Mouse (Mus musculus): ENCODE data around the gene B3gnt6. TPM values are rescaled to one million over a fixed set of nuclear protein-coding genes. Genes with fewer than 3 reads are reported as not detected.
A peak's percentile ranks its signal among the peaks of the same experiment; 100 is the strongest.

The B3gnt6 gene
- polyA plus RNA-seq, 1 experiment from 2014 or later, result not detected

DNA sequence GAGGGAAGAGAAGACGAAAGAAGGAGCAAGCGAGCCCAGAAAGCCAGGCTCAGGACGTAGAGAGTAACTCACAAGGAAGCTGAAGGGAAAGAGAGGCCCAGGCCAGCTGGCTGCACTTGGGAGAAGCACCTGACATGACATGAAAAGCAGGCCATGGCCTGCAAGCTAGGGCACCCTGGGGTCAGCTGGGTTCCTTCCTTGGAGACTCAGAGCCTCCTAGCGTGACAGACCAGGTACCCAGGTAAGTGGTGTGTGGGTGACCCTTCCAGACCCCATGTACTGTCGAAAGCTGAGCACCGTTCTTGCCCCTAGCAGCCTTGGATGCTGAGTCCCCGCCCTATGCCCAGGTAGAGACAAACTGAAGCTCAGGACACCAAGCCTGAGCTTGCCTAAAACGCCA, 26.6 kb downstream of the B3gnt6 start:
- H3K4me1 ChIP-seq (ENCODE audit: control insufficient read depth, insufficient read depth, low read length), result peaks cover 3% of the 10 kb centered on the region
- 82% methylated on average over 8 of the region's 8 CpGs for whole genome bisulfite sequencing
- H3K9me3 ChIP-seq (ENCODE audit: control insufficient read depth, low read length), result no peaks in the 10 kb centered on the region
- no peak for ATAC-seq (ENCODE audit: low FRiP score)
- DNase-seq (ENCODE audit: low spot score, missing footprints), result peak; percentile 57
- no peaks in the 10 kb centered on the region for H3K27me3 ChIP-seq (ENCODE audit: control insufficient read depth, insufficient read depth, low read length)
- no peak overlapping the region for H3K4me3 ChIP-seq (ENCODE audit: low read depth, low read length)
- H3K9ac ChIP-seq (ENCODE audit: low read length), result no peak overlapping the region
- no peaks in the 10 kb centered on the region for H3K36me3 ChIP-seq (ENCODE audit: control insufficient read depth, insufficient read depth, low read length)
- H3K27ac ChIP-seq (ENCODE audit: low read depth, low read length), result no peak overlapping the region
- no peak overlapping the region for H3K4me2 ChIP-seq

DNA sequence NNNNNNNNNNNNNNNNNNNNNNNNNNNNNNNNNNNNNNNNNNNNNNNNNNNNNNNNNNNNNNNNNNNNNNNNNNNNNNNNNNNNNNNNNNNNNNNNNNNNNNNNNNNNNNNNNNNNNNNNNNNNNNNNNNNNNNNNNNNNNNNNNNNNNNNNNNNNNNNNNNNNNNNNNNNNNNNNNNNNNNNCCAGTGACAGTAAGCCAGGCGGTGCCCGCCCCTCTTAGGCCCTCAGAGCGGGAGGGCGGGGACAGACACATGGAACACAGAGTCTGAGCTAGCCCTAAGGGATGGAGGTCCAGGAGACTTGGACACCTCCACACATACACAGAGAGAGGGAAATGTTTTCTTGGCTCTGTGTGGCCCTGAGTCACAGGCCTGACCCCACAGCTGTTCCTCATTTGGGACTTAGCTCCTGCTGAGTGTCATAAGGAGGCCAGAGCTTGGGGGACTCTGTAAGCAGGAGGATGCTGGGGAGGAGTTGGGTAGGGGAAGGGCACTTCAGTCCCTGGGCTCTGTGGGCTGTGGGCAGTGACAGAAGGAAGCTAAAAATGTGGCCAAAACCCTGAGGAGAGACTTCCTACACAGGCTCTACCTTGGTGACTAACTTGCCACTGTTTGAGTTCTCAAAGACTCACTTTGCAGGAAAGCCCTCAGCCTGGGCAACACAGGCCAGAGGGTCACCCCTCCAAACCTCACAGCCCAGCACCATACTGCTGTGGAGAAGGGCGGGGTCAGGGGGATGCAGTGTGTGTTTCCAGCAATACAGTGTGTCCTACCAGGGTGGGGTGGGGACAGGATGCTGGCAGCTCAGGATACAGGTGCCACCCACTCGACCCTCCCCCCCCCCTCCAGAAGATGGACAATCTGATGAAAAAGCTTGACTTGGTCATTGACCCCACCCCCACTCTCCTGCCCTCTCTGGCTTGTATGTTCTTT, 27.9 kb downstream of the B3gnt6 start:
- H3K27ac ChIP-seq (ENCODE audit: low read depth, low read length), result no peak overlapping the region
- H3K9ac ChIP-seq (ENCODE audit: low read length), result no peak overlapping the region
- ATAC-seq (ENCODE audit: low FRiP score), result 0 out of 2 replicates have a peak, but pooled peaks have one; percentile 38
- no peak overlapping the region for H3K4me3 ChIP-seq (ENCODE audit: low read depth, low read length)
- no peaks in the 10 kb centered on the region for H3K36me3 ChIP-seq (ENCODE audit: control insufficient read depth, insufficient read depth, low read length)
- no peaks in the 10 kb centered on the region for H3K9me3 ChIP-seq (ENCODE audit: control insufficient read depth, low read length)
- DNase-seq (ENCODE audit: low spot score, missing footprints), result peak; percentile 83
- no peak overlapping the region for H3K4me2 ChIP-seq
- 54% methylated on average over 6 of the region's 6 CpGs for WGBS
- H3K4me1 ChIP-seq (ENCODE audit: control insufficient read depth, insufficient read depth, low read length), result peaks cover 3% of the 10 kb centered on the region; the same call in 1 of the 2 replicates
- no peaks in the 10 kb centered on the region for H3K27me3 ChIP-seq (ENCODE audit: control insufficient read depth, insufficient read depth, low read length)

DNA sequence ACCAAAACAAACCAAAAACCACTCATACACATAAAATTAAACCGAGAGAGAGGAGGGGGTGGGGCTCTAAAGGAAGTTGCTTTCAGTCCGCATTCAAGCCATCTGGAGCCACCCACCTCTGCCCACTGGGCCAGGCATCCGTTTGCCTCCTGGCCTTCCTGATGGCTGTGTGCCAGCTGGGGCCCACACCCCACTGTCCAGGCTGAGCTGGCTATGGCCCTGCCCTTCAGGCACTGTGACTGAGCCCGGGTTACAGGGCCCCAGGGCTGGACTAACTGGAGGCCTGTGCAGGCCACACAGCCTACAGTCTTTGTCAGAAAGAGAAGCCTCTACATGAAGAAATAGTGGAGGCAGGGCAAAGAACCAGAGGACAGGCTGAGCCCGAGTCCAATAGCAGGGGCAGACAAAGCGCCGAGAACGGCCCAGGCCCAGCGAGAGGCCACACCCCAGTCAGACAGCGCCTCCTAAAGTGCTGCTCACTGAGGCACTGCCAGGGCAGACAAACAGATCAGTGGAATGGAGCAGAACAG, 34.2 kb downstream of the B3gnt6 start:
- no peak overlapping the region for H3K4me2 ChIP-seq
- peak; percentile 79 for DNase-seq (ENCODE audit: low spot score, missing footprints)
- H3K27me3 ChIP-seq (ENCODE audit: control insufficient read depth, insufficient read depth, low read length), result no peaks in the 10 kb centered on the region
- no peaks in the 10 kb centered on the region for H3K4me1 ChIP-seq (ENCODE audit: control insufficient read depth, insufficient read depth, low read length)
- H3K4me3 ChIP-seq (ENCODE audit: low read depth, low read length), result no peak overlapping the region
- no peaks in the 10 kb centered on the region for H3K9me3 ChIP-seq (ENCODE audit: control insufficient read depth, low read length)
- H3K9ac ChIP-seq (ENCODE audit: low read length), result no peak overlapping the region
- ATAC-seq (ENCODE audit: low FRiP score), result no peak
- WGBS, result 62% methylated on average over 10 of the region's 10 CpGs
- no peak overlapping the region for H3K27ac ChIP-seq (ENCODE audit: low read depth, low read length)
- no peaks in the 10 kb centered on the region for H3K36me3 ChIP-seq (ENCODE audit: control insufficient read depth, insufficient read depth, low read length)

DNA sequence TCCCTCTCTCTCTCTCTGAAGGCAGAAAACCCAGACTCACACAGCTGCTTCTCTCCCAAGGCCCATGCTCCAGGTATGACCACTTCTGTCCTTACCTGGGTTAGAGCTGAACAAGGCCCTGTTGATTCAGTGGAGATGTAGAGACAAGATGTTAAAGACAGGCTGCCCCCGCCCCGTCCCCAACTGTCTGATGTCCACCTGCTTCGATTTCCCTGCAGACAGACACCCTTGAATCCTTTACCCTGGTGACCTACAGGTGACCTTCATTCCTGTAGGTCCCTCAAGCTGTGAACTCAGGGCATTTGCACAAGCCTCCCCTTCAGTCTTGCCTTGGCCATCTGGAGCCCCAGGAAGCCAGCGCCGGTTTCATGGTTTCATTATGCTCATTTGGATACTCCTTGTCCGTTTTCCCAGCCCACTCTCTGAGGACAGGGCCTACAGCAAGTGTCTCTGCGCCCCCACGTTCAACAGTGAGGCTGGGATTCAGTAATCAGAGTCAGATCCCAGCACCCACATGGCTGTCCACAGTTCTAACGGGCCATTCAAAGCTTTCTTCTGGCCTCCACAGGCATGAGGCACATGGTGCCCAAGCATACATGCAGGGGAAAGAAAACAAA, 34.8 kb downstream of the B3gnt6 start:
- H3K9me3 ChIP-seq (ENCODE audit: control insufficient read depth, low read length), result no peaks in the 10 kb centered on the region
- no peak overlapping the region for H3K27ac ChIP-seq (ENCODE audit: low read depth, low read length)
- no peak overlapping the region for H3K4me3 ChIP-seq (ENCODE audit: low read depth, low read length)
- no peaks in the 10 kb centered on the region for H3K4me1 ChIP-seq (ENCODE audit: control insufficient read depth, insufficient read depth, low read length)
- DNase-seq (ENCODE audit: low spot score, missing footprints), result no peak
- H3K36me3 ChIP-seq (ENCODE audit: control insufficient read depth, insufficient read depth, low read length), result no peaks in the 10 kb centered on the region
- no peak overlapping the region for H3K4me2 ChIP-seq
- no peak overlapping the region for H3K9ac ChIP-seq (ENCODE audit: low read length)
- H3K27me3 ChIP-seq (ENCODE audit: control insufficient read depth, insufficient read depth, low read length), result no peaks in the 10 kb centered on the region
- 81% methylated on average over 9 of the region's 9 CpGs for WGBS
- ATAC-seq (ENCODE audit: low FRiP score), result no peak

DNA sequence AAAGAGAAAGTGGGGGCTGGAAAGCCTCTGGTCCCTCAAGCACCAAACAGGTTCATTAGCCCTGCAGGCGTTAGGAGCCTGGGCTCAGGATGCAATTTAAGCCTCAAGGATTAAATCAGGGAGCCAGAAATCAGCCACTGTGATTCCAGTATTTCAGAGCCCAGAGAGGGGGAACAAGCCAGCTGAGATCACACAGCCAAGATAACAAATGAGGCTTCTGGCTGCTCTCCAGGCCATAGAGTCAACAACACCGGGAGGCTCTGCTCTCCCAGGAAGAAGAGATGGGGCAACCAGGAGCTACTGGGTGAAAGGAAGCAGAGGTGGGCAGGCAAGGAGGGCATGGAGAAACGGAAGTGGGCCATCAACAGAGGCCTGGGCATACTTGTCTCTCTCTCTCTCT, 35.6 kb downstream of the B3gnt6 start:
- WGBS, result 65% methylated on average over 3 of the region's 3 CpGs

DNA sequence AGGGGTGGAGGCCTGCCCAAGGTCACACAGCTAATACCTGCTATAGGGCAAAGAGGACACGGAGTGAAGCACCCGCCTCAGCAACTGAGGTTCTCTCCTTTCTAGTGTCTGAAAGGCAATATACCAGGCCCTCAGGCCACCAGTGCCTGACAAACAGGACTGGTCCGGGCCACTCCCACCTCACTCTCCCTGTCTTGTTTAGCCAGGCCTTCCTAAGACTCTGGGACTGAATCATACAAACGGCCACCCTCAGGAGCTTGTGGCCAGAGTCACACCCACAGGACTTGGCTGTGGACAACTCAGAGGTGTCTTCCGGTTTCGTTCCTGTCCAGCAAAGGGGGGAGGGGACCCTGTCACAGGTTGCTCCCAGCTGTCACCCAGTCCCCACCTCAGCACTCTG, 37.0 kb downstream of the B3gnt6 start:
- WGBS, result 90% methylated on average over 6 of the region's 6 CpGs
- Histone ChIP-seq H3K27me3 (ENCODE audit: control insufficient read depth, insufficient read depth, low read length) (no peaks in the 10 kb centered on the region), H3K36me3 (ENCODE audit: control insufficient read depth, insufficient read depth, low read length) (no peaks in the 10 kb centered on the region), H3K9me3 (ENCODE audit: control insufficient read depth, low read length) (no peaks in the 10 kb centered on the region), H3K27ac (ENCODE audit: low read depth, low read length) (no peak overlapping the region), H3K4me2 (no peak overlapping the region), H3K4me3 (ENCODE audit: low read depth, low read length) (no peak overlapping the region), H3K9ac (ENCODE audit: low read length) (no peak overlapping the region), H3K4me1 (ENCODE audit: control insufficient read depth, insufficient read depth, low read length) (no peaks in the 10 kb centered on the region)
- ATAC-seq (ENCODE audit: low FRiP score), result no peak
- no peak for DNase-seq (ENCODE audit: low spot score, missing footprints)

More for the DNA sequence above, 35.6 kb downstream of the B3gnt6 start:
- ATAC-seq (ENCODE audit: low FRiP score) (no peak), DNase-seq (ENCODE audit: low spot score, missing footprints) (no peak)
- no peak overlapping the region for H3K4me3 ChIP-seq (ENCODE audit: low read depth, low read length)
- H3K4me2 ChIP-seq, result no peak overlapping the region
- no peak overlapping the region for H3K27ac ChIP-seq (ENCODE audit: low read depth, low read length)
- H3K9me3 ChIP-seq (ENCODE audit: control insufficient read depth, low read length), result no peaks in the 10 kb centered on the region
- H3K36me3 ChIP-seq (ENCODE audit: control insufficient read depth, insufficient read depth, low read length), result no peaks in the 10 kb centered on the region
- no peaks in the 10 kb centered on the region for H3K4me1 ChIP-seq (ENCODE audit: control insufficient read depth, insufficient read depth, low read length)
- H3K27me3 ChIP-seq (ENCODE audit: control insufficient read depth, insufficient read depth, low read length), result no peaks in the 10 kb centered on the region
- no peak overlapping the region for H3K9ac ChIP-seq (ENCODE audit: low read length)

DNA sequence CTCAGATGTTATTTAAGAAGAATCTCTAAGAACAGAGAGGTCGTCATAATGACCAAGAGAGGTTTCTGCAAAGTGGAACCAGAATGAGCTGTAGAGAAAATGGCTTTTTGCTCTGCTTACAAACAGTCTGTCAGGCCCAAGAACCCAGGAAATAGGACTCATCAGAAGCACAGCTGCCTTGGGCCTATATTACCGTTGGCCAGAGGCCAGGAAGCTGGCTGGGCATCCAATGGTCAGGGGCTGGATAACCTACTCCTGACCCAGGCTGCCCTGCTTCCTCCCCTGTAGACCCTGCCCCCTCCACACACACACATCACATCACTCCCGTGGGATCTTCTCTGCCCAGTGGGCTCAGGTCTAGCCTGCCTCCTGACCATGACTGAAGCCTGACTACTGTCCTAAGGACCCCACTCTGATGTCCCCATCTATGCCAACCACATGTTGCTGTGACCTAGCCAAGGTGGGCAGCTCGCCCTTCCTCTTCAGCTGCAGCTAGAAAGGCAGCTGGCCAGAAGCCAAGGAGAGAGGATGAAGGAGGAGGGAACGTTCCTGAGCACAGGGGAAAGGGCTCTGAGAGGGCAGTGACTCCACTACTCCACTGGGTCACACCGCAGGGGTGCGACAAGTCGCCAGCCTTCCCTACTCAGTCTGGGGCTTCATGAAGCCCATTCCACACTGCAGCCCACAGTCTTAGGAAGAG, 39.1 kb downstream of the B3gnt6 start:
- H3K4me3 ChIP-seq (ENCODE audit: low read depth, low read length), result no peak overlapping the region
- H3K27ac ChIP-seq (ENCODE audit: low read depth, low read length), result no peak overlapping the region
- peaks cover 6% of the 10 kb centered on the region for H3K4me1 ChIP-seq (ENCODE audit: control insufficient read depth, insufficient read depth, low read length)

DNA sequence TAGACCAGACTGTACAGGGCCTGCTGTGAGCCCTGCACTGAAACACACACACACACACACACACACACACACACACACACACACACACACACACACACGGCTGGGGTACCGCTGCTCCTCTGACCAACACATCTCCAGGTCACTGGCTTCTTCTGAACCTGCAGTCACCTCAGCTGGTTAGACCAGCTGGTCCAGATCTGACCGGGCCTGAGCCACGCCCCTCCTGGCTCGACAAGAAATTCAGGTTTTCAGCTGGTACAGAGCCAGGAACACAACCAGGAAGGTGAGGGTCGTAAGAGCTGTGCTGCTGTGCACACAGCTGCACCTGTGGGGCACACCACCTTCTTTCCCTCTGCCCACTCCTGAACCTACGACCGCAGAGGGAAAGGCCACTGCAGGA, 40.8 kb downstream of the B3gnt6 start:
- no peaks in the 10 kb centered on the region for H3K27me3 ChIP-seq (ENCODE audit: control insufficient read depth, insufficient read depth, low read length)
- ATAC-seq (ENCODE audit: low FRiP score) (no peak), DNase-seq (ENCODE audit: low spot score, missing footprints) (no peak)
- H3K4me2 ChIP-seq, result no peak overlapping the region
- H3K36me3 ChIP-seq (ENCODE audit: control insufficient read depth, insufficient read depth, low read length), result no peaks in the 10 kb centered on the region
- no peak overlapping the region for H3K4me3 ChIP-seq (ENCODE audit: low read depth, low read length)
- H3K4me1 ChIP-seq (ENCODE audit: control insufficient read depth, insufficient read depth, low read length), result peaks cover 6% of the 10 kb centered on the region
- H3K9me3 ChIP-seq (ENCODE audit: control insufficient read depth, low read length), result no peaks in the 10 kb centered on the region
- WGBS, result 63% methylated on average over 8 of the region's 8 CpGs
- no peak overlapping the region for H3K9ac ChIP-seq (ENCODE audit: low read length)
- no peak overlapping the region for H3K27ac ChIP-seq (ENCODE audit: low read depth, low read length)

More for the DNA sequence above, 39.1 kb downstream of the B3gnt6 start:
- Histone ChIP-seq H3K9ac (ENCODE audit: low read length) (no peak overlapping the region; the same call in 1 of the 2 replicates), H3K36me3 (ENCODE audit: control insufficient read depth, insufficient read depth, low read length) (no peaks in the 10 kb centered on the region), H3K4me2 (no peak overlapping the region), H3K9me3 (ENCODE audit: control insufficient read depth, low read length) (no peaks in the 10 kb centered on the region), H3K27me3 (ENCODE audit: control insufficient read depth, insufficient read depth, low read length) (no peaks in the 10 kb centered on the region)
- ATAC-seq (ENCODE audit: low FRiP score), result no peak
- 59% methylated on average over 8 of the region's 8 CpGs for WGBS
- DNase-seq (ENCODE audit: low spot score, missing footprints), result no peak

All from midbrain, embryonic 11.5 days (tissue).